In genomic region chr15:96621686-96622085, GRCm38 (mm10) we compare ENCODE assay signal across 25 mouse cellular contexts. TPM values are rescaled to one million over a fixed set of nuclear protein-coding genes. Genes with fewer than 3 reads are reported as not detected.
A peak's percentile ranks its signal among the peaks of the same experiment; 100 is the strongest.
DNase-seq lines count a peak whose midpoint lies in the region; ATAC-seq and TF ChIP-seq lines count a peak whose summit lies in the region.
"Had no signal": no experiment of that assay in that cellular context is flagged by ENCODE, and none has a peak within 500 bp of the region (broad histone marks: within the 10 kb centered on the region; RNA-seq: fewer than 3 reads in every experiment).

No protein-coding gene starts in this region.

- no peak overlapping the region for H3K9ac ChIP-seq in liver, postnatal 0 days (replicated peaks)
- H3K9ac ChIP-seq: heart, embryonic 15.5 days; hindbrain, embryonic 13.5 days had no signal

- no peaks in the 10 kb centered on the region for H3K27me3 ChIP-seq in liver, postnatal 0 days (ENCODE audit: insufficient read depth, low read length)
- H3K27me3 ChIP-seq: heart, embryonic 15.5 days; hindbrain, embryonic 13.5 days had no signal

- 58% methylated on average over 6 of the region's 6 CpGs for WGBS in liver, postnatal 0 days (ENCODE audit: insufficient replicate concordance)

- DNase-seq in adrenal gland, adult 2 months, result peak; percentile 58
- DNase-seq in adrenal gland, postnatal 25 days, result no peak
- DNase-seq in liver, postnatal 0 days, result no peak
- no peak for DNase-seq in liver
- peak; percentile 47 for DNase-seq in brain, adult 2 months (ENCODE audit: low read depth, low spot score)
- no peak for DNase-seq in spleen, adult 18-20 months
- no peak for DNase-seq in gastrocnemius, postnatal 4 days (ENCODE audit: low spot score in 2 of 2)
- DNase-seq in left cerebral cortex, postnatal 36 days (ENCODE audit: low spot score in 2 of 2), result no peak
- DNase-seq: cerebellum, adult 2 months; cerebellum, postnatal 10 days; gastrocnemius, adult 2 months; gastrocnemius, postnatal 36 days; heart, adult 18-20 months; heart, postnatal 14 days; kidney, adult 11 months had no signal

- no peak for TF ChIP-seq EP300 in liver, postnatal 0 days (IDR thresholded peaks at IDR 0.05; ENCODE audit: low read depth)

- no peaks in the 10 kb centered on the region; the same call in 1 of the 2 replicates for H3K4me1 ChIP-seq in liver, postnatal 0 days (ENCODE audit: insufficient read depth)
- H3K4me1 ChIP-seq: forebrain, embryonic 10.5 days had no signal

- peaks cover 4% of the 10 kb centered on the region; the same call in 1 of the 2 replicates for H3K9me3 ChIP-seq in liver, postnatal 0 days (ENCODE audit: low read length)
- H3K9me3 ChIP-seq: heart, embryonic 15.5 days had no signal

- no peak overlapping the region for H3K27ac ChIP-seq in liver, postnatal 0 days (ENCODE audit: low read depth)
- H3K27ac ChIP-seq: embryonic facial prominence, embryonic 10.5 days; forebrain, embryonic 10.5 days; gastrocnemius, adult 2 months; heart, embryonic 10.5 days; heart, embryonic 15.5 days; hindbrain, embryonic 13.5 days; hindbrain, postnatal 0 days had no signal

- peaks cover 19% of the 10 kb centered on the region; the same call in 1 of the 2 replicates for H3K36me3 ChIP-seq in liver, postnatal 0 days (replicated peaks; ENCODE audit: insufficient read depth, low read length)
- H3K36me3 ChIP-seq: G1E had no signal

- TF ChIP-seq CTCF in liver, postnatal 0 days (IDR thresholded peaks at IDR 0.05; ENCODE audit: low read depth), result no peak

- H3K4me2 ChIP-seq in liver, postnatal 0 days (ENCODE audit: low read depth, low read length), result no peak overlapping the region
- H3K4me2 ChIP-seq: heart, embryonic 15.5 days; hindbrain, embryonic 13.5 days had no signal

- no peak overlapping the region for H3K4me3 ChIP-seq in liver, postnatal 0 days (ENCODE audit: low read depth, low read length)
- H3K4me3 ChIP-seq: embryonic facial prominence, embryonic 10.5 days; erythroblast, embryonic 14.5 days; forebrain, embryonic 10.5 days; gastrocnemius, adult 2 months; heart, embryonic 10.5 days; heart, embryonic 15.5 days; hindbrain, embryonic 13.5 days had no signal

- 0 out of 2 replicates have a peak, but pooled peaks have one; percentile 36 for ATAC-seq in liver, postnatal 0 days
- ATAC-seq: CD4-positive, CD25-positive, alpha-beta regulatory T cell, adult 4 months; forebrain, embryonic 14.5 days; hindbrain, postnatal 0 days had no signal

- intact Hi-C loops in left cerebral cortex, postnatal 36 days (cut with DNase I), result no loop called here

RNA-seq across cellular contexts. Expression of gene Slc38a1, which starts 21.0 kb away (rescaled TPM):
- 10 to 100 TPM; 25.3 to 29.1 TPM for total RNA-seq in adrenal gland, adult 2 months (2021)
- 4.4 and 6.5 TPM in 2 replicates for polyA plus RNA-seq in adrenal gland, adult 2 months (2012; rRNA removed)
- 28.1 and 29.7 TPM in 2 replicates for total RNA-seq in adrenal gland, postnatal 25 days (2021)
- 8.4 and 11.3 TPM in 2 replicates for polyA plus RNA-seq in liver, postnatal 0 days (2015; fragmentation: Nextera tagmentation; extraction: Ambion mirVana)
- 10 to 100 TPM; 19.6 to 23.8 TPM for total RNA-seq in gastrocnemius, postnatal 4 days (2021)
- total RNA-seq in left cerebral cortex, postnatal 36 days (2021), result 100 to 1,000 TPM; 103 TPM
- polyA plus RNA-seq: G1E had no signal

Comparison
In these comparisons a context has a peak if more than half of its experiments do, and no peak if none do; other contexts are left out.
1. DNase-seq: peak in adrenal gland, adult 2 months (single experiment) and brain, adult 2 months (single experiment); none in adrenal gland, postnatal 25 days (single experiment), liver, postnatal 0 days (single experiment), liver (single experiment), spleen, adult 18-20 months (0 of 2), gastrocnemius, postnatal 4 days (0 of 2) and left cerebral cortex, postnatal 36 days (0 of 2).